Mouse (Mus musculus) heart, embryonic 11.5 days (tissue): ENCODE results near the gene Tmem238l. TPM values are rescaled to one million over a fixed set of nuclear protein-coding genes. Genes with fewer than 3 reads are reported as not detected.

ENCODE experiments used
- ATAC-seq: fragments of 200-750 bp; cut with Nextera tagmentation; replicated peaks from 2 replicates; pipeline ENCODE4 v1.8.0; 2017; ENCODE audit warnings: moderate library complexity; ENCODE audit not compliant: insufficient number of reproducible peaks, low FRiP score, low TSS enrichment
- H3K27ac ChIP-seq: fragments of 300-500 bp; sonication (generic); 2 replicates; pipeline ENCODE4 v1.5.1; 2014; ENCODE audit warnings: mild to moderate bottlenecking, low read depth, low read length
- H3K27me3 ChIP-seq: fragments of 300-500 bp; sonication (generic); 2 replicates; pipeline ENCODE4 v1.6.1; 2014; ENCODE audit warnings: mild to moderate bottlenecking, low read length, mixed read lengths; ENCODE audit not compliant: control insufficient read depth, insufficient read depth
- H3K36me3 ChIP-seq: fragments of 300-500 bp; sonication (generic); 2 replicates; pipeline ENCODE4 v1.6.1; 2014; ENCODE audit warnings: mild to moderate bottlenecking, low read length, moderate library complexity, mixed read lengths; ENCODE audit not compliant: control insufficient read depth, insufficient read depth
- H3K4me1 ChIP-seq: fragments of 300-500 bp; sonication (generic); 2 replicates; pipeline ENCODE4 v1.6.1; 2014; ENCODE audit warnings: low read length; ENCODE audit not compliant: control insufficient read depth, insufficient read depth
- H3K4me2 ChIP-seq: fragments of 300-500 bp; sonication (generic); 2 replicates; pipeline ENCODE4 v1.6.1; 2014; ENCODE audit warnings: mild to moderate bottlenecking, moderate library complexity
- H3K4me3 ChIP-seq: fragments of 300-500 bp; sonication (generic); 2 replicates; pipeline ENCODE4 v1.5.1; 2014; ENCODE audit warnings: low read depth, low read length
- H3K9ac ChIP-seq: fragments of 300-500 bp; sonication (generic); 2 replicates; pipeline ENCODE4 v1.6.1; 2014; ENCODE audit warnings: mild to moderate bottlenecking, low read depth, low read length, moderate library complexity
- H3K9me3 ChIP-seq: fragments of 300-500 bp; sonication (generic); replicated peaks from 2 replicates; pipeline ENCODE4 v1.6.1; 2016; ENCODE audit warnings: low read length; ENCODE audit not compliant: control insufficient read depth
- WGBS: fragments of 180-500 bp; shearing (Covaris S2); extraction: QIAGEN DNeasy Blood & Tissue Kit; methylation state at CpG from one replicate; pipeline ENCODE4 v1.1.7; 2014; ENCODE audit not compliant: insufficient replicate concordance; 5-methylcytosine and 5-hydroxymethylcytosine counted together
- polyA plus RNA-seq: library from polyadenylated mRNA; unstranded; fragments of >200 nt; fragmentation: Nextera tagmentation; extraction: Ambion mirVana; gene quantifications from 2 replicates; pipeline ENCODE4 v1.2.1, GENCODE M21; 2014

Gene Tmem238l
- polyA plus RNA-seq, 1 experiment from 2014 or later = 0.16 TPM

- H3K4me2 ChIP-seq = peak overlapping the region; percentile 87
- H3K36me3 ChIP-seq = no peaks in the 10 kb centered on the region
- H3K4me1 ChIP-seq = peaks cover 15% of the 10 kb centered on the region
- peak overlapping the region; percentile 46 for H3K4me3 ChIP-seq
- H3K9ac ChIP-seq = peak overlapping the region; percentile 73
- peak overlapping the region; percentile 50; the same call in 1 of the 2 replicates for H3K27ac ChIP-seq
- no peaks in the 10 kb centered on the region for H3K9me3 ChIP-seq
- 0 out of 2 replicates have a peak, but pooled peaks cover 2% of the 10 kb centered on the region for H3K27me3 ChIP-seq
- WGBS = 5% methylated on average over 28 of the region's 28 CpGs
- peak; percentile 56; the same call in 1 of the 2 replicates for ATAC-seq
Measured at GRCm38 (mm10) chr11:66984165-66985135, 28.0 kb downstream of the Tmem238l start.

DNA sequence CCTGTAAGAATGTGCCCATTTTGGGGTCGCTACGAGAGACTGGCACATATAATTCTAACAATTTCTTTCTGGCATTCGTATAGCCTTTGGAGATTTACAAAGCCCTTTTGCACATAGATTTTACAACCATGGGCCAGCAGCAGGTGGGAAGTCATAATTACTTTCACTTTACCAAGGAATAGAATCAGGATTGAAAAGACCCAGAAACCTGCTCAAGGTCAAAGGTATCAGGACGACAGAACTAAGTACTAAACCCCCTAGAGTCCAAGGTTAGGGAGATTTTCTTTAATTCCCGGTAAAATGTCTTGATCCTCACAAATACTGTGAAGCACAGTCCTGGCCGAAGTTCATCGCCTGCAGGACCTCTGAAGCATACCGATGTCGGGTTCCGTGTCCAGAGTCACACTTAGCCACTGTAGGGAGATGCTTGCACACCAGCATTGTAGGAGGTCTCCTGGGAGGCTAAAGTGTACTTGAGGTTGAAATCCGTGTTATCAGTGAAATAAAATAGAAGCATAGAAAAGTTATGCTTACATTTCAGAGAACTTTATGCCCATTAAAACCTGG is 28.8 kb downstream of the Tmem238l start:
- ATAC-seq = no peak
- Histone ChIP-seq H3K4me3 (peak overlapping the region; percentile 46), H3K36me3 (no peaks in the 10 kb centered on the region), H3K9ac (peak overlapping the region; percentile 73), H3K4me2 (peak overlapping the region; percentile 87), H3K27ac (no peak overlapping the region), H3K9me3 (no peaks in the 10 kb centered on the region), H3K4me1 (peaks cover 15% of the 10 kb centered on the region), H3K27me3 (0 out of 2 replicates have a peak, but pooled peaks cover 2% of the 10 kb centered on the region)
- WGBS = 31% methylated on average over 11 of the region's 11 CpGs

GRCm38 (mm10) chr11:66992150-66992549 is 35.7 kb downstream of the Tmem238l start:
- ATAC-seq = no peak
- no peak overlapping the region for H3K27ac ChIP-seq
- H3K27me3 ChIP-seq = no peaks in the 10 kb centered on the region
- no peaks in the 10 kb centered on the region for H3K36me3 ChIP-seq
- WGBS = 76% methylated on average over 2 of the region's 2 CpGs
- H3K4me3 ChIP-seq = no peak overlapping the region
- H3K9ac ChIP-seq = no peak overlapping the region
- no peaks in the 10 kb centered on the region for H3K9me3 ChIP-seq
- no peaks in the 10 kb centered on the region for H3K4me1 ChIP-seq
- no peak overlapping the region for H3K4me2 ChIP-seq

DNA sequence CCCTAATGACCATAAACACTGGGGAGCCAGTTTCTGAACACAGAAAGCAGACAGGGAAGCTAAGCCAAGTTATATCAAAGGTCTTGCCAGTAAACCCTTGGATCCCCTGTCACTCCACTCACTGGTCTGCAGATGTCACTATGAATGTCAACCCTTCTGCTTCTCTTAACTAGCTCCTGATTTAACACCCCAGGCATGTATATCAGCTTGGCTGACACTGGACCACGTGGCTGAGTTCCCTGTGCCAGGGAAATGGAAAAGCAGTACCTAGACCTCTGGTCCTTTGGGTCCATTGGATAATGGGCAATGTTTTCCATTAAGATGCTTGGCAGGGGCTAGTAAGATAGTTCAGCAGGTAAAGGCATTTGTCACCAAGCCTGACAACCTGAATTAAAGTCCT is 37.2 kb downstream of the Tmem238l start:
- H3K27me3 ChIP-seq = no peaks in the 10 kb centered on the region
- no peak for ATAC-seq
- peaks cover 5% of the 10 kb centered on the region; the same call in 1 of the 2 replicates for H3K4me1 ChIP-seq
- no peak overlapping the region for H3K9ac ChIP-seq
- H3K36me3 ChIP-seq = no peaks in the 10 kb centered on the region
- no peak overlapping the region for H3K4me2 ChIP-seq
- WGBS = 33% methylated on average over 1 of the region's 1 CpGs
- no peak overlapping the region for H3K4me3 ChIP-seq
- no peaks in the 10 kb centered on the region for H3K9me3 ChIP-seq
- H3K27ac ChIP-seq = no peak overlapping the region

- Histone ChIP-seq H3K4me1 (peaks cover 6% of the 10 kb centered on the region; the same call in 1 of the 2 replicates), H3K9me3 (no peaks in the 10 kb centered on the region), H3K4me3 (no peak overlapping the region), H3K27me3 (no peaks in the 10 kb centered on the region), H3K27ac (no peak overlapping the region), H3K36me3 (no peaks in the 10 kb centered on the region), H3K9ac (no peak overlapping the region), H3K4me2 (no peak overlapping the region)
- WGBS = 68% methylated on average over 4 of the region's 4 CpGs
- ATAC-seq = no peak
Measured at GRCm38 (mm10) chr11:66996446-66996845, 40.0 kb downstream of the Tmem238l start.

GRCm38 (mm10) chr11:66998467-66999403 is 42.3 kb downstream of the Tmem238l start:
- H3K4me2 ChIP-seq = no peak overlapping the region
- H3K4me1 ChIP-seq = peaks cover 6% of the 10 kb centered on the region; the same call in 1 of the 2 replicates
- no peaks in the 10 kb centered on the region for H3K9me3 ChIP-seq
- H3K9ac ChIP-seq = 0 out of 2 replicates have a peak overlapping the region, but pooled peaks have one; percentile 10
- H3K4me3 ChIP-seq = no peak overlapping the region
- no peak overlapping the region for H3K27ac ChIP-seq
- H3K27me3 ChIP-seq = no peaks in the 10 kb centered on the region
- WGBS = 57% methylated on average over 14 of the region's 14 CpGs
- no peak for ATAC-seq
- no peaks in the 10 kb centered on the region for H3K36me3 ChIP-seq

- Histone ChIP-seq H3K27me3 (no peaks in the 10 kb centered on the region), H3K9me3 (no peaks in the 10 kb centered on the region), H3K9ac (no peak overlapping the region), H3K4me2 (no peak overlapping the region), H3K4me1 (peaks cover 6% of the 10 kb centered on the region; the same call in 1 of the 2 replicates), H3K4me3 (no peak overlapping the region), H3K36me3 (no peaks in the 10 kb centered on the region), H3K27ac (no peak overlapping the region)
- ATAC-seq = no peak
- 66% methylated on average over 4 of the region's 4 CpGs for WGBS
Measured at GRCm38 (mm10) chr11:67000671-67001070, 44.2 kb downstream of the Tmem238l start.

- H3K4me3 ChIP-seq = no peak overlapping the region
- ATAC-seq = no peak
- WGBS = 58% methylated on average over 1 of the region's 1 CpGs
Measured at GRCm38 (mm10) chr11:67001717-67002116, 45.3 kb downstream of the Tmem238l start.

More at GRCm38 (mm10) chr11:67001717-67002116, 45.3 kb downstream of the Tmem238l start:
- H3K4me1 ChIP-seq = peaks cover 6% of the 10 kb centered on the region; the same call in 1 of the 2 replicates
- H3K27me3 ChIP-seq = no peaks in the 10 kb centered on the region
- no peak overlapping the region for H3K4me2 ChIP-seq
- H3K27ac ChIP-seq = no peak overlapping the region
- no peaks in the 10 kb centered on the region for H3K36me3 ChIP-seq
- no peaks in the 10 kb centered on the region for H3K9me3 ChIP-seq
- no peak overlapping the region for H3K9ac ChIP-seq
